Mouse (Mus musculus) forebrain, embryonic 10.5 days (tissue): ENCODE results near the gene Atp5j. TPM values are rescaled to one million over a fixed set of nuclear protein-coding genes. Genes with fewer than 3 reads are reported as not detected.

Experiments
- DNase-seq: peaks from one replicate; pipeline ENCODE4 v3.0.0-alpha.2; 2017; ENCODE audit warnings: low spot score; ENCODE audit errors: extremely low spot score
- H3K27ac ChIP-seq: fragments of 300-500 bp; sonication (generic); 2 replicates; pipeline ENCODE4 v1.5.1; 2016; ENCODE audit warnings: mild to moderate bottlenecking
- H3K27me3 ChIP-seq: fragments of 300-500 bp; sonication (generic); 2 replicates; pipeline ENCODE4 v1.6.1; 2016; ENCODE audit warnings: mild to moderate bottlenecking; ENCODE audit not compliant: poor library complexity, severe bottlenecking
- H3K36me3 ChIP-seq: fragments of 300-500 bp; sonication (generic); replicated peaks from 2 replicates; pipeline ENCODE4 v1.6.1; 2016; ENCODE audit warnings: mild to moderate bottlenecking, moderate library complexity
- H3K4me1 ChIP-seq: fragments of 300-500 bp; sonication (generic); 2 replicates; pipeline ENCODE4 v1.6.1; 2016
- H3K4me3 ChIP-seq: fragments of 300-500 bp; sonication (generic); 2 replicates; pipeline ENCODE4 v1.5.1; 2016; ENCODE audit warnings: mild to moderate bottlenecking, moderate library complexity
- H3K9me3 ChIP-seq: fragments of 300-500 bp; sonication (generic); 2 replicates; pipeline ENCODE4 v1.6.1; 2016; ENCODE audit warnings: mild to moderate bottlenecking, moderate library complexity
- WGBS: fragments of 180-500 bp; shearing (Covaris S2); methylation state at CpG from one replicate; pipeline ENCODE4 v1.1.7; 2016; 5-methylcytosine and 5-hydroxymethylcytosine counted together
- polyA plus RNA-seq: library from polyadenylated mRNA; unstranded; fragments of >200 nt; fragmentation: Nextera tagmentation; extraction: Ambion mirVana; gene quantifications from 2 replicates; pipeline ENCODE4 v1.2.1, GENCODE M21; 2016

The Atp5j gene
- polyA plus RNA-seq, 1 experiment from 2014 or later: 826 TPM

DNA sequence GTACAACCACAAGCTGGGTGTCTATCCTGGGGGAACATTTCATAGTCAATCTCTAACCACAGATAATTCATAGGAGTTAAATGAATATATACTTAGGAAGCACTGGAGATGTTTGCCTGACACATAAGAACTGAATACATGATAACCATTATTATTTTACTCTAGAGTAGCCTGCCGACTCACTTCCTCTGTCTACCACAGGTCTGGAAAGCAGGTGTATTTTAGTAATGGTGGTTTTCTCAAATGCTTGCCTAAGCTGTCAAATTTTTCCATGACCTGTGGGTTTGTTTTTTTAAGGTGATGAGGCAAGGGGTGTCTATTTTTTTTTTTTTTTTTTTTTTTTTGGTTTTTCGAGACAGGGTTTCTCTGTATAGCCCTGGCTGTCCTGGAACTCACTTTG is 35.4 kb downstream of the Atp5j start:
- DNase-seq: no peak
- H3K27ac ChIP-seq: no peak overlapping the region
- H3K4me1 ChIP-seq: no peaks in the 10 kb centered on the region

DNA sequence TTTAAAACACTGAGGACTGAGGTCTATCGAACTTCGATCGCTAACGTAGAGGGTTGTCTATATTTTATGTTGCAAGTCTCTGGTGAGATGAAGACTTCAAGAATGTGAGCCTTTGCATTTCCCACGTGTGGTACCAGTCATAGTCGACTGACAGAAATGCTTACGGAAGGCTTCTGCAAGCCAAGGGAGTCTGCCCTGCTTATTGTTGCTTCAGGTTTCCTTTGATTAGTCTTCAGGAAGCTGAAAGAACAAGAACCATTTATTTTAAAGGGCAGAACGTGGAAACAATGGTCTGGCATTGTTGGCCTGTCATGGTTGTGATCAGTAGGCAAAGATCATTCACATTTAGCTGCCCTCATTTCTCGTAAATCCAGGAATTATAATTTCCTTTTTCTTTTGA is 38.7 kb downstream of the Atp5j start:
- Histone ChIP-seq H3K9me3 (no peaks in the 10 kb centered on the region), H3K27me3 (no peaks in the 10 kb centered on the region), H3K27ac (no peak overlapping the region), H3K4me1 (no peaks in the 10 kb centered on the region), H3K4me3 (no peak overlapping the region), H3K36me3 (peaks cover 6% of the 10 kb centered on the region)
- DNase-seq: no peak
- WGBS: 82% methylated on average over 9 of the region's 9 CpGs

More for the DNA sequence above, 35.4 kb downstream of the Atp5j start:
- H3K9me3 ChIP-seq: no peaks in the 10 kb centered on the region
- no peaks in the 10 kb centered on the region for H3K27me3 ChIP-seq
- no peak overlapping the region for H3K4me3 ChIP-seq
- peaks cover 2% of the 10 kb centered on the region; the same call in 1 of the 2 replicates for H3K36me3 ChIP-seq
- 100% methylated on average over 1 of the region's 2 CpGs for WGBS

DNA sequence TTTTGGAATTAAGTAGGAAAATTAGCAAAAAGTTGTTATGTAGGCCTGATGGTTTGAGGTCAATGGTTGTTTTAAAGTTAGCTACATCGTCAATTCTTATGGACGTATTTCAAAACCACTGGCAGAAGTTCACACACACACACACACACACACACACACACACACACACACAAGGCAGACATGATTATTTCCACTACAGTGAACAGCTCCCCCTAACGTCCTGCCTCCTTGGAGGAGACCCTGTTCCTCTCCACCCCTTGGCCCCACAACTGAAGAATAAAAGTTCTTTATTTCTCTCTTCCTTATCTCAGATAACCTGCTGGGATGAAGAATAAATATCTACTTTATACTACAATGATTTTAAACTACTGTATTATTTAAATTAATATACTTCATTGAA is 40.1 kb downstream of the Atp5j start:
- 68% methylated on average over 3 of the region's 3 CpGs for WGBS
- Histone ChIP-seq H3K27ac (no peak overlapping the region), H3K27me3 (no peaks in the 10 kb centered on the region), H3K36me3 (peaks cover 12% of the 10 kb centered on the region), H3K9me3 (peaks cover 4% of the 10 kb centered on the region; the same call in 1 of the 2 replicates), H3K4me3 (no peak overlapping the region), H3K4me1 (no peaks in the 10 kb centered on the region)
- DNase-seq: no peak

DNA sequence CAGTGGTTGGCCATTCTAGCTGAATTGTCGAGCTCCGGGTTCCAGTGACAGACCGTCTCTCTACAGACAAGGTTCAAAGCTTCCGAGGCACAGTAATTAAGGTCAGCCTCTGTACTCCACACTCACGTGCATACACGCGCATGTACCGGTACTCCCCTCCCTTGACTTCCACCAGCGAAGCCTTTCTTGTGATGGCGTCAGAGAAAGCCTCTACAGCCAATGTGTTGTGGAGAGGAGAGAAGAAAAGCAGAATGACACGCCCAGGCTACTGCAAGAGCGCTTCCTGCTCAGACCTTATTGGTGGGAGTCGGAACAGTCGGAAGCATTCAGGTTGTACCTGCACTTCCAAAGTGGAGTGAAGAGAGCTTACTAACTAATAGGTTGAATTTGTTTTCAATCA is 42.0 kb downstream of the Atp5j start:
- peaks cover 19% of the 10 kb centered on the region for H3K36me3 ChIP-seq

DNA sequence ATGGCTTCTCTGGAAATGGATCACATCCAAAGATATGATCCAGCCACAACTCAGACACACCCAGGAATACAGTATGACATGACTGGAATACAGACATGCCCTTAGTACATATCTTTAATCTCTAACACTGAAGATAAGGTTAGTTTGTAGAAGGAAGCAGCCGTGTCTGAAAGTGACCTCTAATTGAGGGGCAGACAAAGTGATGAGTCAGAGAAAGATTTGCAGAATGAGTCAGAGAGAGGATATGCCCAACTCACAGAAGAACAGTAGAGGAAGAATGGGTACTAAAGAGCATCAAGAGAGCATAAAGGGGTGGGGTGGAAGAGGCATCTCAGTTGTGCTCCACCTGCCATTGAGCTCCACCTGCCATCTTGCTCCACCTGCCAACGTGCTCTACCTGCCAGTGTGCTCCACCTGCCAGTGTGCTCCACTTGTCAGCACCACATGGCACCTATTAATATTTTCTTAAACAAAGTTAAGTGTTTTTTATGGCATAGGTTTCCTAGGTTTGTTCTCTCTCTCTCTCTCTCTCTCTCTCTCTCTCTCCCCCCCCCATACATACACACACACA is 44.7 kb downstream of the Atp5j start:
- Histone ChIP-seq H3K9me3 (peaks cover 4% of the 10 kb centered on the region; the same call in 1 of the 2 replicates), H3K36me3 (peaks cover 27% of the 10 kb centered on the region), H3K4me1 (no peaks in the 10 kb centered on the region), H3K4me3 (no peak overlapping the region), H3K27me3 (no peaks in the 10 kb centered on the region), H3K27ac (no peak overlapping the region)
- DNase-seq: no peak
- WGBS: 89% methylated on average over 2 of the region's 2 CpGs

More for the DNA sequence above, 42.0 kb downstream of the Atp5j start:
- Histone ChIP-seq H3K27ac (no peak overlapping the region), H3K4me1 (no peaks in the 10 kb centered on the region), H3K27me3 (no peaks in the 10 kb centered on the region), H3K9me3 (peaks cover 4% of the 10 kb centered on the region; the same call in 1 of the 2 replicates), H3K4me3 (no peak overlapping the region)
- no peak for DNase-seq
- WGBS: 89% methylated on average over 14 of the region's 14 CpGs

DNA sequence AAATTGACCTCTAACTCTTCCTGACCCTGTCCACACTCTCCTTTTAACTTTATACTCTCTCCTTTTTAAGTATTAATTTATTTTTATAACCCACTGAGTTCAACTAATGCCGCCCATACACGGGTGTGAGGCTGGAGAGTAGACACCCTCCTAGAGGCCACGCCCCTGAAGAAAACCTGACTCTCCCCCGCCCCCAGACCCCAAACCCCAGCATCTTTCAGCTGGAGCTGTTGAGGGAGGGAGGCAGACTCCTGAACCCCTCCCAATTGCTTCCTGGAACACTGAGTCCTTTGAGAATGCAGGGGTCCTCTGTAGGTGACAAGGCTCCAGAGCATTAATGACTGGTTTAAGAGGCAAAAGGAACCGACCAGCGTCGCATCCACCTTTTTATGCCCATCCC is 50.5 kb downstream of the Atp5j start:
- no peak overlapping the region for H3K4me3 ChIP-seq
- 9% methylated on average over 7 of the region's 7 CpGs for WGBS
- DNase-seq: no peak

DNA sequence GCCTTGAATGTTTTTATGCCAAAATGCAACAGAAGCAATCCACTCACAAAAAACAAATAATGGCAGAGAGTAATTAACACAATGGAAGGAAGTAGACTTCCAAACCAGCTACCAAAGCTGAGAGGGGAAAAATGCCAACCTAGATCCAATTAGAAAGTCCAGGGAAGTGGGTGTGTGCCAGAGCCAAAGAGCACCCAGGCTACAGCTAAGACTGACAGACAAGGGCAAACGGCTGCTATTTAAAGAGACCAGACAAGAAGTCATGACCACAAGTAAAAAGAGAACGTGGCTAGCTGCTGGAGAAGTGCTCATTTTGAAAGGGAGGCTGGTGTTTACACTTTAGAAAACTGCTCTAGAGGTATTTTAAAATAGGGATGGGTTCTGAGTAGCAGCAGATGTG is 52.1 kb downstream of the Atp5j start:
- H3K36me3 ChIP-seq: peaks cover 27% of the 10 kb centered on the region
- 70% methylated on average over 2 of the region's 2 CpGs for WGBS
- H3K4me3 ChIP-seq: no peak overlapping the region
- no peak for DNase-seq
- H3K27ac ChIP-seq: no peak overlapping the region
- no peaks in the 10 kb centered on the region for H3K27me3 ChIP-seq
- H3K4me1 ChIP-seq: peaks cover 14% of the 10 kb centered on the region
- H3K9me3 ChIP-seq: peaks cover 3% of the 10 kb centered on the region; the same call in 1 of the 2 replicates

More for the DNA sequence above, 50.5 kb downstream of the Atp5j start:
- Histone ChIP-seq H3K27ac (no peak overlapping the region), H3K27me3 (no peaks in the 10 kb centered on the region), H3K36me3 (peaks cover 17% of the 10 kb centered on the region), H3K4me1 (peaks cover 14% of the 10 kb centered on the region), H3K9me3 (no peaks in the 10 kb centered on the region; the same call in 1 of the 2 replicates)

DNA sequence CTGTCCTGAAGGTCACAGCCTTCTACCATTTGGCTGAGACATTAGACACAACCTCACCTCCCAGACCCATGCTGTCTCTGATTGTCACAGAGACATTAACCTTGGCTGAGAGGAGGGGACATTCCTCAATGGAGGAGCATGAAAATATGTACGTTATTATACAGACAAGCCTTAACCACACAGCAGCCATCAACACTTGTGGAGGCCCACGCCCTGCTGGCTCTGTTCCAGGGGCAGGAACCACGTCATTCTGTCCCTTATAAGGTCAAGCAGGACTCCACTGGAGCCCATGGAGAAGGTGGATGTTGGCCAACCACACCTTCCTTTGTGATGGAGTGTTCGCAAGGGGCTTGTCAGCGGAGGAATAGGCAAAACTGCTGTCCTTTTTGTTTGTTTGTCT is 55.7 kb downstream of the Atp5j start:
- Histone ChIP-seq H3K27ac (no peak overlapping the region), H3K4me1 (peaks cover 23% of the 10 kb centered on the region), H3K4me3 (no peak overlapping the region), H3K36me3 (peaks cover 23% of the 10 kb centered on the region), H3K27me3 (0 out of 2 replicates have a peak, but pooled peaks cover 8% of the 10 kb centered on the region), H3K9me3 (peaks cover 3% of the 10 kb centered on the region; the same call in 1 of the 2 replicates)
- 87% methylated on average over 5 of the region's 5 CpGs for WGBS
- no peak for DNase-seq

DNA sequence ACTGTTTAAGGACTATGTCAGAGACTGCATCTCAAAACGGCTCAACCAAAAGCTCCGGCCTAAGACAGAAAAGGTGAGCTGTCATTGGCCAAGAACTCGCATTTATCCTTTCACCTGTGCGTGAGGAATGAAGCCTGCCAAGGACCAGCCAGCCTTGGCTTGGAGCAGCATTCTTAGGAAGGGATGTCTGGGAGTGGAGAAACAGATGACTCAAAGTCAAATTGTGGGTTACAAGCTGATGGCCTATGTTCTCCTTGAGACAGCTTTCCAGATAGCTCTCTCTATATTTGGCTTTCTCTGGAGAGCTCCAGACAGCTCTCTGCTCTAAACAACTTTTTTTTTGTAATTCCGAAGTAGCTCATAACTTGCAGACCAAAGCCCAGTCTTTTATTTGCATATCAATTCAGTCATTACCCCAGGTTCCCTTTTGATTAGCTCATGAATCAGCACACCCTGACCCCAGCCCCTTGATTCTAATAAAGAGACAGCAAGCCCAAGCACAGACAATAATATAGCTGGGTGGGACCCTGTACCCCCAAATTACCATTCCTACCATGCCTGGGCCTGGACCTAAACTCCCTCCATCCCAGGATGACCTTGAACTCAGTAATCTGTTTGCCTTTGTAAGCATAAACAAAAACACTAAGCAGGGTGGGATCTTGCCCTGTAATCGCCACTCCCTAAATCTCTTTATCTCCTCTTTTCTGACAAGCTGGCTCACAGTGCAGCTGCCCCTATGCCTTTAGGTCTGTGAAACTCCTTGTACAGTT is 56.4 kb downstream of the Atp5j start:
- 0 out of 2 replicates have a peak, but pooled peaks cover 8% of the 10 kb centered on the region for H3K27me3 ChIP-seq
- no peak overlapping the region for H3K4me3 ChIP-seq
- WGBS: 89% methylated on average over 6 of the region's 6 CpGs
- peaks cover 23% of the 10 kb centered on the region for H3K36me3 ChIP-seq
- no peak for DNase-seq
- H3K27ac ChIP-seq: no peak overlapping the region
- peaks cover 18% of the 10 kb centered on the region for H3K4me1 ChIP-seq
- peaks cover 3% of the 10 kb centered on the region; the same call in 1 of the 2 replicates for H3K9me3 ChIP-seq

DNA sequence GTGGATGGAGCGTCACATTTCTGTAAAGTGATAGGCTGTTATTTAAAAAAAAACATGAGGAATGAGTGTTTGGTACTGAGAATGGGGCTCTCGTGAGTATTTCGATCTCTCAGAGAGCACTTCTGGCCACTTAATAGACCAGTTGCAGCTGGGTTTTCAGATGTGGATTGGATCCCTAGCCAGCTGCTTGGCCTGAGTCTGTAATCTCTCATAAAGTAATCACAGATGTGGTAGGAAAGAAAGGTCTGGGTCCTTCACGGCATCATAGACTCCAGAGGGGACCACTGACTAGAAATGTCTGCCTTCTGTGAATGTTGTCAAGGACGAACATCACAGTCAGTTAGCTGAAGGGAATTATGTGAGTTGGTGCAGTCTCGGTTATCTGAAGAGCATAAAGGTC is 57.0 kb downstream of the Atp5j start:
- Histone ChIP-seq H3K4me1 (peaks cover 23% of the 10 kb centered on the region), H3K9me3 (peaks cover 3% of the 10 kb centered on the region; the same call in 1 of the 2 replicates), H3K27ac (no peak overlapping the region), H3K36me3 (peaks cover 23% of the 10 kb centered on the region), H3K27me3 (0 out of 2 replicates have a peak, but pooled peaks cover 8% of the 10 kb centered on the region), H3K4me3 (no peak overlapping the region)
- WGBS: 86% methylated on average over 6 of the region's 6 CpGs
- no peak for DNase-seq

Other genes starting within 250 kb of the Atp5j start
- 60.5 and 61.0 TPM in 2 replicates for gene Mrpl39, start 99.9 kb downstream of the Atp5j start, polyA plus RNA-seq
- gene Jam2, start 61.5 kb downstream of the Atp5j start, polyA plus RNA-seq: 29.5 and 30.1 TPM in 2 replicates
- gene Gabpa, start 700 bp downstream of the Atp5j start, polyA plus RNA-seq: 39.2 and 42.7 TPM in 2 replicates